Mouse (Mus musculus) bone marrow, adult 2 months (tissue): ENCODE results near the gene Dennd2c. TPM values are rescaled to one million over a fixed set of nuclear protein-coding genes. Genes with fewer than 3 reads are reported as not detected.
"Not testable (repeated sequence)": the region's sequence is repeated elsewhere in the genome, so short reads cannot be mapped to it uniquely, and the experiment has no call there.

Source experiments
- H3K27ac ChIP-seq: fragments of 200-500 bp; 2 replicates; pipeline ENCODE4 v1.5.1; 2012; ENCODE audit warnings: low read depth, mild to moderate bottlenecking, control low read depth, inconsistent platforms, low read length; ENCODE audit not compliant: control insufficient read depth, poor library complexity, insufficient read depth
- H3K4me1 ChIP-seq: fragments of 200-500 bp; 2 replicates; pipeline ENCODE4 v1.6.1; 2011; ENCODE audit warnings: low read length; ENCODE audit not compliant: control insufficient read depth, insufficient read depth
- H3K4me3 ChIP-seq: fragments of 200-500 bp; replicated peaks from 2 replicates; pipeline ENCODE3; 2011; ENCODE audit warnings: mild to moderate bottlenecking, low read depth, low read length, control low read depth; ENCODE audit not compliant: control insufficient read depth
- CTCF ChIP-seq: fragments of 200-500 bp; IDR thresholded peaks from 2 replicates; pipeline ENCODE4 v1.5.1; 2011; ENCODE audit warnings: low read length, control low read depth; ENCODE audit not compliant: control insufficient read depth, insufficient read depth
- POLR2A ChIP-seq: fragments of 200-500 bp; IDR thresholded peaks from 2 replicates; pipeline ENCODE4 v1.6.1; 2011; ENCODE audit warnings: low read depth, mild to moderate bottlenecking, control low read depth, low read length, borderline replicate concordance; ENCODE audit not compliant: control insufficient read depth
- WGBS: fragments of 180-500 bp; shearing (Covaris S2); methylation state at CpG from one replicate; pipeline ENCODE4 v1.1.7; 2018; 5-methylcytosine and 5-hydroxymethylcytosine counted together
- polyA plus RNA-seq: library from polyadenylated mRNA; stranded (reverse); fragments of >200 nt; gene quantifications from 2 replicates; pipeline ENCODE4 v1.2.4, GENCODE M21; 2011; ENCODE audit warnings: low replicate concordance; ENCODE audit not compliant: missing spikeins, insufficient read depth, insufficient read length

Gene Dennd2c
- polyA plus RNA-seq, 1 experiment = 12.8 TPM

- Histone ChIP-seq H3K27ac (peak overlapping the region; percentile 55; the same call in 1 of the 2 replicates), H3K4me3 (no peak overlapping the region), H3K4me1 (peaks cover 2% of the 10 kb centered on the region)
- WGBS = 23% methylated on average over 6 of the region's 6 CpGs
- TF ChIP-seq POLR2A = no peak
- no peak for TF ChIP-seq CTCF
Observed at GRCm38 (mm10) chr3:103206393-103206792, 104.0 kb downstream of the Dennd2c start.

- 81% methylated on average over 5 of the region's 5 CpGs for WGBS
- Histone ChIP-seq H3K4me1 (peaks cover 2% of the 10 kb centered on the region), H3K27ac (no peak overlapping the region), H3K4me3 (no peak overlapping the region)
- TF ChIP-seq POLR2A = no peak
- no peak for TF ChIP-seq CTCF
Observed at GRCm38 (mm10) chr3:103207749-103208148, 105.3 kb downstream of the Dennd2c start.

GRCm38 (mm10) chr3:103208237-103208636, 105.8 kb downstream of the Dennd2c start:
- 81% methylated on average over 2 of the region's 2 CpGs for WGBS
- TF ChIP-seq CTCF (no peak), POLR2A (no peak)

GRCm38 (mm10) chr3:103211101-103211500, 108.7 kb downstream of the Dennd2c start:
- TF ChIP-seq CTCF (no peak), POLR2A (no peak)
- Histone ChIP-seq H3K27ac (no peak overlapping the region), H3K4me1 (peaks cover 2% of the 10 kb centered on the region), H3K4me3 (no peak overlapping the region)
- WGBS = 72% methylated on average over 2 of the region's 2 CpGs

More at GRCm38 (mm10) chr3:103208237-103208636, 105.8 kb downstream of the Dennd2c start:
- Histone ChIP-seq H3K4me1 (peaks cover 2% of the 10 kb centered on the region), H3K27ac (no peak overlapping the region), H3K4me3 (no peak overlapping the region)

- no peak for TF ChIP-seq CTCF
- TF ChIP-seq POLR2A = no peak
- Histone ChIP-seq H3K27ac (no peak overlapping the region), H3K4me1 (no peaks in the 10 kb centered on the region), H3K4me3 (no peak overlapping the region)
- 12% methylated on average over 1 of the region's 1 CpGs for WGBS
Observed at GRCm38 (mm10) chr3:103212142-103212541, 109.7 kb downstream of the Dennd2c start.

- 54% methylated on average over 5 of the region's 5 CpGs for WGBS
- Histone ChIP-seq H3K4me3 (no peak overlapping the region), H3K4me1 (no peaks in the 10 kb centered on the region), H3K27ac (no peak overlapping the region)
- TF ChIP-seq CTCF (no peak), POLR2A (no peak)
Observed at GRCm38 (mm10) chr3:103213537-103213936, 111.1 kb downstream of the Dennd2c start.

- Histone ChIP-seq H3K4me3 (no peak overlapping the region), H3K27ac (no peak overlapping the region), H3K4me1 (no peaks in the 10 kb centered on the region)
- no peak for TF ChIP-seq POLR2A
- TF ChIP-seq CTCF = no peak
- WGBS = 84% methylated on average over 8 of the region's 8 CpGs
Observed at GRCm38 (mm10) chr3:103214593-103215285, 112.3 kb downstream of the Dennd2c start.

GRCm38 (mm10) chr3:103215399-103215798, 113.0 kb downstream of the Dennd2c start:
- not testable (repeated sequence) for H3K27ac ChIP-seq, H3K4me1 ChIP-seq, H3K4me3 ChIP-seq
- WGBS = 83% methylated on average over 8 of the region's 8 CpGs

Other genes starting within 250 kb of the Dennd2c start
- 4.2 TPM in 1 of 2 replicates, not detected in the other for gene Sycp1, start 166.5 kb upstream of the Dennd2c start, polyA plus RNA-seq
- 0.52 TPM in 1 of 2 replicates, not detected in the other for gene Nr1h5, start 138.5 kb upstream of the Dennd2c start, polyA plus RNA-seq
- 8.4 and 18.8 TPM in 2 replicates for gene Sike1, start 106.9 kb upstream of the Dennd2c start, polyA plus RNA-seq
- 72.4 and 116 TPM in 2 replicates for gene Csde1, start 82.2 kb upstream of the Dennd2c start, polyA plus RNA-seq
- 22.5 and 23.7 TPM in 2 replicates for gene Nras, start 44.3 kb upstream of the Dennd2c start, polyA plus RNA-seq
- gene Ampd1, start 28.6 kb upstream of the Dennd2c start, polyA plus RNA-seq = 2.1 TPM in 1 of 2 replicates, not detected in the other
- 51.7 and 63.7 TPM in 2 replicates for gene Bcas2, start 69.1 kb downstream of the Dennd2c start, polyA plus RNA-seq
- 10.2 and 13.9 TPM in 2 replicates for gene Trim33, start 176.7 kb downstream of the Dennd2c start, polyA plus RNA-seq